Mouse (Mus musculus) heart, embryonic 13.5 days (tissue): ENCODE results near the gene Shank1. TPM values are rescaled to one million over a fixed set of nuclear protein-coding genes. Genes with fewer than 3 reads are reported as not detected.

Source experiments
- polyA plus RNA-seq: library from polyadenylated mRNA; unstranded; fragments of >200 nt; fragmentation: Nextera tagmentation; extraction: Ambion mirVana; gene quantifications from 2 replicates; pipeline ENCODE4 v1.2.1, GENCODE M21; 2015

The Shank1 gene
- polyA plus RNA-seq, 1 experiment from 2014 or later, result 0.80 TPM

Other genes with a start within 250 kb of the Shank1 start
- not detected in 2 replicates for gene Klk1b21, start 207.9 kb upstream of the Shank1 start, polyA plus RNA-seq
- gene Klk1b22, start 197.6 kb upstream of the Shank1 start, polyA plus RNA-seq, result not detected in 2 replicates
- not detected in 2 replicates for gene Klk1b16, start 173.5 kb upstream of the Shank1 start, polyA plus RNA-seq
- gene Klk1b24, start 122.0 kb upstream of the Shank1 start, polyA plus RNA-seq, result not detected in 2 replicates
- not detected in 2 replicates for gene Klk1b3, start 112.1 kb upstream of the Shank1 start, polyA plus RNA-seq
- gene Klk1b4, start 102.8 kb upstream of the Shank1 start, polyA plus RNA-seq, result not detected in 2 replicates
- not detected in 2 replicates for gene Klk1b5, start 94.3 kb upstream of the Shank1 start, polyA plus RNA-seq
- not detected in 2 replicates for gene Klk1, start 84.9 kb upstream of the Shank1 start, polyA plus RNA-seq
- gene Gm36864, start 74.1 kb upstream of the Shank1 start, polyA plus RNA-seq, result 0.09 TPM in 1 of 2 replicates, not detected in the other
- 0.79 and 0.93 TPM in 2 replicates for gene 1700028J19Rik, start 63.6 kb upstream of the Shank1 start, polyA plus RNA-seq
- gene 2410002F23Rik, start 63.5 kb upstream of the Shank1 start, polyA plus RNA-seq, result 85.1 and 87.1 TPM in 2 replicates
- not detected in 2 replicates for gene Acp4, start 52.9 kb upstream of the Shank1 start, polyA plus RNA-seq
- gene Gm15517, start 48.8 kb upstream of the Shank1 start, polyA plus RNA-seq, result not detected in 2 replicates
- 0.67 and 0.71 TPM in 2 replicates for gene Clec11a, start 3.4 kb upstream of the Shank1 start, polyA plus RNA-seq
- 0.53 and 0.62 TPM in 2 replicates for gene Syt3, start 73.8 kb downstream of the Shank1 start, polyA plus RNA-seq
- 0.35 and 0.45 TPM in 2 replicates for gene 1700008O03Rik, start 75.6 kb downstream of the Shank1 start, polyA plus RNA-seq
- 1.6 and 1.7 TPM in 2 replicates for gene Lrrc4b, start 118.8 kb downstream of the Shank1 start, polyA plus RNA-seq
- gene Aspdh, start 155.1 kb downstream of the Shank1 start, polyA plus RNA-seq, result 0.70 and 1.4 TPM in 2 replicates
- 138 and 158 TPM in 2 replicates for gene Josd2, start 157.7 kb downstream of the Shank1 start, polyA plus RNA-seq
- gene Emc10, start 186.3 kb downstream of the Shank1 start, polyA plus RNA-seq, result 88.2 and 93.2 TPM in 2 replicates
- 8.5 and 9.1 TPM in 2 replicates for gene Fam71e1, start 186.3 kb downstream of the Shank1 start, polyA plus RNA-seq
- 2.2 and 2.4 TPM in 2 replicates for gene Mybpc2, start 214.4 kb downstream of the Shank1 start, polyA plus RNA-seq
- gene Spib, start 221.8 kb downstream of the Shank1 start, polyA plus RNA-seq, result 0.05 and 0.13 TPM in 2 replicates
- gene Pold1, start 238.6 kb downstream of the Shank1 start, polyA plus RNA-seq, result 56.1 and 58.7 TPM in 2 replicates
- gene Nr1h2, start 243.7 kb downstream of the Shank1 start, polyA plus RNA-seq, result 53.5 and 58.3 TPM in 2 replicates